Mouse (Mus musculus): Measurements from ENCODE around the gene E4f1.

DNA sequence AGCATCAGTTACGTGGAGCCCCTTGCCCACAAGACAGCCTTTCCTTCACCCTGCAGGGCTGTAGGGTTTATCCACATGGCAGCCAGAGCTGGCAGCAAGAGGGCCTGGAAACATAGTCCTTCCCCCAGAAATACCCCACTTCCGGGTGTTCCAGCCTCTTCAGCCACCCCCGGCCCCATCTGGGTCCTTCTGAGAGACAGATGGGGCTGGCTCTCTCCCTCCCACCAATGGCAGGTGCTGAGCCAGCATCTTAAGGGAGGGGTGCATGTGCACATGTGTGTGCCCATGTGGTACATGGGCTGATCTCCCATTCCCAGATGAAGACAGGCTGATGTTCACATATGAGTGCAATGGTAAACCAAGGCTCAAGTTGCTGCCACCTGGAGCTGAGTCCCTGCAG is 25.3 kb upstream of the E4f1 start:
- TF ChIP-seq CTCF (IDR thresholded peaks at IDR 0.05; ENCODE audit: borderline replicate concordance, extremely low read depth, insufficient read depth, insufficient read length) (no peak), POLR2A (IDR thresholded peaks at IDR 0.05; ENCODE audit: borderline replicate concordance, extremely low read depth, insufficient read depth, insufficient read length, poor library complexity, severe bottlenecking) (no peak)

Data from brain, embryonic 14.5 days (tissue).